ENCODE assay signal across 29 mouse cellular contexts in the genomic region with DNA sequence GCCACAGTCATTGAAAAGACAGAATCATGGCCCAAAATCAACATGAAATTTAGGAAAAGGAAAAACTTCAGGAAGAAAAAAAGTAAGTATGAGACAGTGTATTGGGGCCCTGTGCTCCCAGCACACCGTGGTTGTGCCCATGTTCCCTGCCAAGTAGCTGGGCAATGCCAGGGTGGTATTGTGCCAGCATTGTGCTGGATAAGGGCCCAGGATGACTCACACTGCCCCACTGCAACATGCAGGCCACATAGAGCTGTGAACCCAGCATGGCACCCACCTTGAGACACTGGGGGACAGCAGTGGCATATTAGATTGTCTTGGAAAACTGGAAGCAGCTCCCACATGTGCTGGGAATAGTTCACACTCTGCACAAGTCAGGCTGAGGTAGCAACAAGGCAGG. TPM values are rescaled to one million over a fixed set of nuclear protein-coding genes. Genes with fewer than 3 reads are reported as not detected.
A peak's percentile ranks its signal among the peaks of the same experiment; 100 is the strongest.
DNase-seq lines count a peak whose midpoint lies in the region; ATAC-seq and TF ChIP-seq lines count a peak whose summit lies in the region.
"Had no signal": no experiment of that assay in that cellular context is flagged by ENCODE, and none has a peak within 500 bp of the region (broad histone marks: within the 10 kb centered on the region; RNA-seq: fewer than 3 reads in every experiment).

No protein-coding gene starts in this region.

- H3K9ac ChIP-seq in forebrain, embryonic 16.5 days (replicated peaks; ENCODE audit: low read depth, low read length), result no peak overlapping the region
- H3K9ac ChIP-seq: embryonic facial prominence, embryonic 15.5 days; forebrain, embryonic 12.5 days; hindbrain, embryonic 12.5 days; intestine, embryonic 15.5 days; limb, embryonic 13.5 days; liver, embryonic 13.5 days; midbrain, embryonic 15.5 days had no signal

- ATAC-seq in forebrain, embryonic 16.5 days, result no peak
- ATAC-seq in monocyte, adult 5-6 weeks (replicated peaks; ENCODE audit: insufficient number of reproducible peaks, low FRiP score, low TSS enrichment, poor library complexity, severe bottlenecking), result no peak
- ATAC-seq: hindbrain, postnatal 0 days; intestine, embryonic 15.5 days; lung, postnatal 0 days; midbrain, embryonic 15.5 days; Patski had no signal

- peaks cover 6% of the 10 kb centered on the region; the same call in 1 of the 2 replicates for H3K36me3 ChIP-seq in forebrain, embryonic 16.5 days (ENCODE audit: control insufficient read depth, insufficient read depth)

- WGBS in cerebellum, adult 2 months, result 6% methylated on average over 1 of the region's 1 CpGs
- 61% methylated on average over 1 of the region's 1 CpGs for WGBS in forebrain, embryonic 16.5 days

- H3K4me3 ChIP-seq in cerebellum, adult 2 months (replicated peaks; ENCODE audit: insufficient read depth, low read depth, low read length), result no peak overlapping the region
- no peak overlapping the region for H3K4me3 ChIP-seq in forebrain, embryonic 16.5 days (replicated peaks; ENCODE audit: low read length)
- H3K4me3 ChIP-seq: embryonic facial prominence, embryonic 15.5 days; forebrain, embryonic 12.5 days; hindbrain, embryonic 12.5 days; intestine, embryonic 15.5 days; layer of hippocampus, adult 2 months; limb, embryonic 13.5 days; liver, embryonic 13.5 days; midbrain, embryonic 15.5 days had no signal

- peak; percentile 29 to 64 for DNase-seq in adrenal gland, adult (ENCODE audit: inconsistent age in 2 of 2, low spot score in 1 of 2)
- DNase-seq in adrenal gland, postnatal 4 days (ENCODE audit: low spot score in 2 of 2), result no peak
- peak; percentile 57 to 65 for DNase-seq in cerebellum, adult 2 months
- DNase-seq in cerebellum, postnatal 4 days (ENCODE audit: low spot score in 2 of 2), result no peak
- DNase-seq in adipocyte (ENCODE audit: low spot score), result peak; percentile 15
- peak; percentile 37 for DNase-seq in cerebellum, adult 9-11 months
- DNase-seq: gastrocnemius, postnatal 25 days; heart, postnatal 36 days; kidney, adult 2 months; kidney, postnatal 36 days; liver, embryonic 13.5 days; lung, adult 18-20 months; right cerebral cortex, adult 18-20 months; spleen, adult 18-20 months; thymus, postnatal 25 days had no signal

- H3K27ac ChIP-seq in cerebellum, adult 2 months (ENCODE audit: insufficient read depth, low read length), result no peak overlapping the region
- H3K27ac ChIP-seq in forebrain, embryonic 16.5 days (ENCODE audit: low read length), result no peak overlapping the region
- H3K27ac ChIP-seq: embryonic facial prominence, embryonic 15.5 days; forebrain, embryonic 12.5 days; hindbrain, embryonic 12.5 days; hindbrain, postnatal 0 days; intestine, embryonic 15.5 days; layer of hippocampus, adult 2 months; limb, embryonic 13.5 days; liver, embryonic 13.5 days; midbrain, embryonic 15.5 days had no signal

- no peak overlapping the region for H3K4me2 ChIP-seq in forebrain, embryonic 16.5 days (ENCODE audit: low read length)
- H3K4me2 ChIP-seq: embryonic facial prominence, embryonic 15.5 days; forebrain, embryonic 12.5 days; heart, embryonic 11.5 days; hindbrain, embryonic 12.5 days; intestine, embryonic 15.5 days; limb, embryonic 13.5 days; liver, embryonic 13.5 days; midbrain, embryonic 15.5 days had no signal

- no peak for TF ChIP-seq CTCF in cerebellum, adult 2 months (IDR thresholded peaks at IDR 0.05; ENCODE audit: borderline replicate concordance, insufficient read depth, low read depth, low read length)

- no peaks in the 10 kb centered on the region for H3K9me3 ChIP-seq in forebrain, embryonic 16.5 days (ENCODE audit: control insufficient read depth, low read length)
- H3K9me3 ChIP-seq: embryonic facial prominence, embryonic 15.5 days; forebrain, embryonic 12.5 days; G1E; hindbrain, embryonic 12.5 days; intestine, embryonic 15.5 days; limb, embryonic 13.5 days; liver, embryonic 13.5 days; midbrain, embryonic 15.5 days had no signal

- H3K27me3 ChIP-seq in cerebellum, adult 2 months (ENCODE audit: control insufficient read depth, insufficient read depth, low read length), result no peaks in the 10 kb centered on the region
- no peaks in the 10 kb centered on the region for H3K27me3 ChIP-seq in forebrain, embryonic 16.5 days (replicated peaks; ENCODE audit: control insufficient read depth, insufficient read depth, low read length)
- H3K27me3 ChIP-seq: embryonic facial prominence, embryonic 15.5 days; forebrain, embryonic 12.5 days; hindbrain, embryonic 12.5 days; intestine, embryonic 15.5 days; limb, embryonic 13.5 days; liver, embryonic 13.5 days; midbrain, embryonic 15.5 days; Patski had no signal

- H3K4me1 ChIP-seq in cerebellum, adult 2 months (ENCODE audit: control insufficient read depth, insufficient read depth, low read length), result peaks cover 4% of the 10 kb centered on the region; the same call in 1 of the 2 replicates
- peaks cover under 1% of the 10 kb centered on the region for H3K4me1 ChIP-seq in forebrain, embryonic 16.5 days (replicated peaks; ENCODE audit: control insufficient read depth, insufficient read depth, low read length)
- H3K4me1 ChIP-seq: embryonic facial prominence, embryonic 15.5 days; hindbrain, embryonic 12.5 days; intestine, embryonic 15.5 days had no signal

- TF ChIP-seq POLR2A in cerebellum, adult 2 months (IDR thresholded peaks at IDR 0.05; ENCODE audit: borderline replicate concordance, insufficient read depth, low read length), result no peak

RNA-seq across cellular contexts. Expression of a gene that starts 6.2 kb away (rescaled TPM):
- 10 to 100 TPM; 11.0 to 11.9 TPM for total RNA-seq in adrenal gland, postnatal 4 days (2021)
- polyA plus RNA-seq in cerebellum, adult 2 months (2012; rRNA removed), result 9.2 and 9.8 TPM in 2 replicates
- 12.0 and 12.4 TPM in 2 replicates for polyA plus RNA-seq in forebrain, embryonic 16.5 days (2015; fragmentation: Nextera tagmentation; extraction: Ambion mirVana)
- 2.3 to 7.1 TPM (median 5.0 TPM) in 3 replicates for total RNA-seq in monocyte, adult 5-6 weeks (2017)

RNA-seq across cellular contexts. Expression of a gene that starts 6.3 kb away (rescaled TPM):
- 10 to 100 TPM; 70.8 to 71.9 TPM for total RNA-seq in adrenal gland, postnatal 4 days (2021)
- 56.6 and 61.3 TPM in 2 replicates for polyA plus RNA-seq in cerebellum, adult 2 months (2012; rRNA removed)
- 92.5 and 95.7 TPM in 2 replicates for polyA plus RNA-seq in forebrain, embryonic 16.5 days (2015; fragmentation: Nextera tagmentation; extraction: Ambion mirVana)
- total RNA-seq in monocyte, adult 5-6 weeks (2017), result 50.9 to 77.2 TPM (median 60.4 TPM) in 3 replicates

RNA-seq across cellular contexts. Expression of a gene that starts 33.1 kb away (rescaled TPM):
- total RNA-seq in adrenal gland, postnatal 4 days (2021), result 100 to 1,000 TPM; 225 to 242 TPM
- polyA plus RNA-seq in cerebellum, adult 2 months (2012; rRNA removed), result 22.2 and 24.1 TPM in 2 replicates
- 13.8 and 16.1 TPM in 2 replicates for polyA plus RNA-seq in forebrain, embryonic 16.5 days (2015; fragmentation: Nextera tagmentation; extraction: Ambion mirVana)
- total RNA-seq in monocyte, adult 5-6 weeks (2017), result 49.3 to 85.9 TPM (median 54.0 TPM) in 3 replicates

Comparison
In these comparisons a context has a peak if more than half of its experiments do, and no peak if none do; other contexts are left out.
1. DNase-seq: peak in adrenal gland, adult (2 of 2), cerebellum, adult 2 months (2 of 2), adipocyte (single experiment) and cerebellum, adult 9-11 months (single experiment); none in adrenal gland, postnatal 4 days (0 of 2) and cerebellum, postnatal 4 days (0 of 2).